ENCODE assay signal across 34 mouse cellular contexts in the genomic region with DNA sequence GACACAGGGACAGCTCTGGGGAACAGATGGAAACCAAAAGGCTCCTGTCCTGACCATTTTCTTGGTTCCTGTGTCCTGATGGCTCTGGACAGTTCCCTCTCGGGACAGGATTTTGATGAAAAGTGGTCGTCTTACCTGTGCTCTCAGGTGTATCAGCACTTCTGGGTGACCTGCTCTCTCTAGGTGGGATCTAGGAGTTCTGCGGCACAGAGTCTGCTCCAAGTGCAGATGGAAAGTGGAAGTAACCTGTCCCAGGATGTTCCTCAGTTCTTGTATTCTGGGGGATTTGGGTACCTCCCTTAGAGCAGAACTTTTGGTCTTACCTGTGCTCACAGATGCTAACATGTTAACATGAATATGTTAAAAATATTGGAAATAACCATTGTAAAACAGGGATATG.
"Had no signal": no experiment of that assay in that cellular context is flagged by ENCODE, and none has a peak within 500 bp of the region (broad histone marks: within the 10 kb centered on the region; RNA-seq: fewer than 3 reads in every experiment).

No protein-coding gene starts in this region.

- H3K4me1 ChIP-seq: hindbrain, embryonic 10.5 days; hindbrain, embryonic 12.5 days; hindbrain, embryonic 13.5 days; hindbrain, embryonic 15.5 days; intestine, embryonic 15.5 days; kidney, embryonic 15.5 days had no signal

- H3K4me2 ChIP-seq: heart, embryonic 12.5 days; heart, embryonic 13.5 days; heart, embryonic 15.5 days; hindbrain, embryonic 12.5 days; hindbrain, embryonic 13.5 days; hindbrain, embryonic 14.5 days; hindbrain, embryonic 15.5 days; intestine, embryonic 15.5 days; kidney, embryonic 15.5 days had no signal

- ATAC-seq: hindbrain, embryonic 16.5 days; hindbrain, postnatal 0 days; inflammation-experienced regulatory T-cells, adult 6 months; intestine, embryonic 15.5 days; intestine, embryonic 16.5 days; intestine, postnatal 0 days had no signal

- H3K9ac ChIP-seq: heart, embryonic 12.5 days; heart, embryonic 13.5 days; heart, embryonic 15.5 days; hindbrain, embryonic 12.5 days; hindbrain, embryonic 13.5 days; hindbrain, embryonic 14.5 days; hindbrain, embryonic 15.5 days; intestine, embryonic 15.5 days; kidney, embryonic 15.5 days had no signal

- H3K9me3 ChIP-seq: heart, embryonic 12.5 days; heart, embryonic 13.5 days; heart, embryonic 15.5 days; hindbrain, embryonic 10.5 days; hindbrain, embryonic 12.5 days; hindbrain, embryonic 13.5 days; hindbrain, embryonic 15.5 days; intestine, embryonic 15.5 days; kidney, embryonic 15.5 days had no signal

- H3K27ac ChIP-seq: heart, embryonic 13.5 days; heart, embryonic 15.5 days; hindbrain, embryonic 10.5 days; hindbrain, embryonic 12.5 days; hindbrain, embryonic 13.5 days; hindbrain, embryonic 14.5 days; hindbrain, embryonic 15.5 days; hindbrain, postnatal 0 days; intestine, embryonic 15.5 days; kidney, embryonic 15.5 days; kidney, postnatal 0 days; layer of hippocampus, adult 2 months; left cerebral cortex, adult 2 months had no signal

- DNase-seq: heart, postnatal 10 days; heart, postnatal 14 days; heart, postnatal 36 days; heart, postnatal 4 days; kidney, adult 11 months; kidney, adult 18-20 months; kidney, adult 2 months; kidney, adult 8-10 months; kidney, adult 9 months; kidney, postnatal 10 days; kidney, postnatal 14 days; kidney, postnatal 25 days; kidney, postnatal 36 days; kidney, postnatal 4 days; layer of hippocampus, adult 9-11 months; layer of hippocampus, postnatal 36 days had no signal

- H3K36me3 ChIP-seq: heart, embryonic 12.5 days; heart, embryonic 13.5 days; heart, embryonic 15.5 days; hindbrain, embryonic 10.5 days; hindbrain, embryonic 12.5 days; hindbrain, embryonic 13.5 days; hindbrain, embryonic 15.5 days; intestine, embryonic 15.5 days; kidney, embryonic 15.5 days had no signal

- H3K27me3 ChIP-seq: heart, embryonic 12.5 days; heart, embryonic 13.5 days; heart, embryonic 15.5 days; hindbrain, embryonic 12.5 days; hindbrain, embryonic 13.5 days; hindbrain, embryonic 15.5 days; intestine, embryonic 15.5 days; kidney, embryonic 15.5 days had no signal

- H3K4me3 ChIP-seq: heart, embryonic 12.5 days; heart, embryonic 13.5 days; heart, embryonic 15.5 days; hindbrain, embryonic 10.5 days; hindbrain, embryonic 12.5 days; hindbrain, embryonic 13.5 days; hindbrain, embryonic 15.5 days; intestine, embryonic 15.5 days; kidney, embryonic 15.5 days; layer of hippocampus, adult 2 months; left cerebral cortex, adult 2 months had no signal
